Mouse (Mus musculus) stomach, postnatal 0 days (tissue): ENCODE data around the gene Nedd9.

Experiments
- CTCF ChIP-seq: IDR thresholded peaks from 2 replicates; pipeline ENCODE4 v1.5.1; 2016; ENCODE audit warnings: antibody characterized with exemption, low read depth, mild to moderate bottlenecking, moderate library complexity
- EP300 ChIP-seq: optimal IDR thresholded peaks from 2 replicates; pipeline ENCODE3; 2016; ENCODE audit warnings: antibody characterized with exemption

DNA sequence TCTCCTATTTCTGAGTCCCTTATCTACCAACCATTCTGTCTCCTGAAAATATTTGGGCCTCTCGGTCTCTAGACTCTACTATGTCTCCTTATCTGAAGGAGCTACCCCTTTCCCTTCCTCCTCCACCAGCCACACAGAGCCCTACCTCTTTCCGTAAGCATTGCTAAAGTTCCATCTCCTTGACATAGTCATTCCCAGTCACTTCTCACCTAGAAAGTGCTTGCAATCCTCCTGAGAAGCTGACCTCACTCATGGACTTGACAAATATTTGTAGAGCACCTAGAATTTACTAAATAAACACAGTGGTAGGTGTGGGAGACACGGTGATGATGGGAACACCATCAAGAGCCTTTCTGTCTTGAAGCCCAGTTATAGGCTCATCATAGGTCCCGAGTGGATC, 32.6 kb upstream of the Nedd9 start:
- TF ChIP-seq CTCF (no peak), EP300 (no peak)
